Mouse (Mus musculus): ENCODE data around the gene Slc35f1. TPM values are rescaled to one million over a fixed set of nuclear protein-coding genes. Genes with fewer than 3 reads are reported as not detected.
A peak's percentile ranks its signal among the peaks of the same experiment; 100 is the strongest.

The Slc35f1 gene
- polyA plus RNA-seq, 1 experiment from 2014 or later = 3.2 TPM

DNA sequence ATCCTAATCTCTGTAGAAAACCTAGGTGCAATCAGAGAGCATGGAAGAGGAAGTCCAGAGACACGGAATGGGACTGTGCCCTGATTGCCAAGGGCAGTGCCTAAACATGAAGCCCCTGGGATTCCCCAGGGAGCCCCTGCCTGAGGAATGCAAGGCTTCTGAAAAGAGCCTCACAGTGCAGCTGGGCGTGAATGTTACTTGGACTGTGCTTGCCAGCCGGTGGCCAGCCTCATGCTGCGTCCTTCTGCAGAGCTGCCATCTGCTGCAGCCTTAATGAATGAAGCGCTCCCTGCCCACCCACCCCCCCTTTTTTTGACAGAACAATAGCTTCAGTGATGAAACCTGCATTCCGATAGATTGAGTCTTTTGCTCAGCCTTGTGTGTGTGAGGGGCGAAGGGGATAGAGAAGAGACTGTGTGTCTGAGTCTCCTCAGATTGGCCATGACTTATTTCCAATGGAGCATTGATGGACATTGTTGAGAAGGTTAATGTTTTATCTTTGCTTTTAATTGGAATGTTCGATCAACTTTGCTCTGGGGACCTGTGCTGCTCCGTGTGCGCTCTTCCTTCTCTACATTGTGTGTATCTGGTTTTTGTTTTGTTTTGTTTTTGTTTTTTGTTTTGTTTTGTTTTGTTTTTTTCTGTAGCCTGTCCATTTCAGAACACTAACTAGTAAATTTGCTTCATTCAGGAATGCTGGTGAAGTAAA lies 52.5 kb downstream of the Slc35f1 start:
- peak; percentile 95 for ATAC-seq (replicated peaks; ENCODE audit: low FRiP score)
- H3K4me1 ChIP-seq = peaks cover 5% of the 10 kb centered on the region; the same call in 1 of the 2 replicates
- 18% methylated on average over 10 of the region's 10 CpGs for WGBS
- H3K9ac ChIP-seq = no peak overlapping the region
- H3K27me3 ChIP-seq = no peaks in the 10 kb centered on the region
- peak overlapping the region; percentile 23; the same call in 1 of the 2 replicates for H3K4me2 ChIP-seq
- H3K9me3 ChIP-seq (replicated peaks) = no peaks in the 10 kb centered on the region
- no peaks in the 10 kb centered on the region for H3K36me3 ChIP-seq
- peak overlapping the region; percentile 37; the same call in 1 of the 2 replicates for H3K27ac ChIP-seq
- H3K4me3 ChIP-seq (replicated peaks) = no peak overlapping the region

DNA sequence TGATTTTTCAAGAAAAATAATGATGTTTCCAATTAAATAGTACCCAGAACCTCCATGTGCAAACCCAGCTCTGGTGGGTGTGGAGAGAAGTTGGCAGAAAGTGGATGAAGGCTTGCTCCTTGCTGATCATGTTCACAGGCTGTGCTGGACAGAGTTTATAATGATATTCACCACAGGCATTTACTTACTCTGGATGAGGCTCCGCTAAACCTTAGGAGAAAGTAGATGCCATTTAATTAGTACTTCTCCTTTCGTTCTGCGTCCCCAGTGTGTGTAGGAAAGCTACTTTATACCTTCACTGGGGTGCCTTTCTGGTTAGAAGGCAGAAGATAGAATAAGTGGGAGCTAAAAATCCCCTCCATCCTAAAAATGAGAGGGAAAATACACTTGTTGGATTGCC lies 53.5 kb downstream of the Slc35f1 start:
- ATAC-seq (replicated peaks; ENCODE audit: low FRiP score) = no peak
- peaks cover 5% of the 10 kb centered on the region; the same call in 1 of the 2 replicates for H3K4me1 ChIP-seq
- H3K4me2 ChIP-seq = no peak overlapping the region
- no peak overlapping the region for H3K4me3 ChIP-seq (replicated peaks)
- WGBS = 92% methylated on average over 3 of the region's 3 CpGs
- H3K36me3 ChIP-seq = no peaks in the 10 kb centered on the region
- no peak overlapping the region for H3K9ac ChIP-seq
- H3K27ac ChIP-seq = no peak overlapping the region
- no peaks in the 10 kb centered on the region for H3K27me3 ChIP-seq
- H3K9me3 ChIP-seq (replicated peaks) = no peaks in the 10 kb centered on the region

- Histone ChIP-seq H3K4me3 (replicated peaks) (no peak overlapping the region), H3K4me2 (no peak overlapping the region), H3K9ac (no peak overlapping the region), H3K27me3 (no peaks in the 10 kb centered on the region), H3K36me3 (no peaks in the 10 kb centered on the region), H3K9me3 (replicated peaks) (no peaks in the 10 kb centered on the region), H3K27ac (no peak overlapping the region), H3K4me1 (no peaks in the 10 kb centered on the region)
- WGBS = 84% methylated on average over 4 of the region's 4 CpGs
- ATAC-seq (replicated peaks; ENCODE audit: low FRiP score) = no peak
These were observed 57.8 kb downstream of the Slc35f1 start for GRCm38 (mm10) chr10:52748028-52748597.

DNA sequence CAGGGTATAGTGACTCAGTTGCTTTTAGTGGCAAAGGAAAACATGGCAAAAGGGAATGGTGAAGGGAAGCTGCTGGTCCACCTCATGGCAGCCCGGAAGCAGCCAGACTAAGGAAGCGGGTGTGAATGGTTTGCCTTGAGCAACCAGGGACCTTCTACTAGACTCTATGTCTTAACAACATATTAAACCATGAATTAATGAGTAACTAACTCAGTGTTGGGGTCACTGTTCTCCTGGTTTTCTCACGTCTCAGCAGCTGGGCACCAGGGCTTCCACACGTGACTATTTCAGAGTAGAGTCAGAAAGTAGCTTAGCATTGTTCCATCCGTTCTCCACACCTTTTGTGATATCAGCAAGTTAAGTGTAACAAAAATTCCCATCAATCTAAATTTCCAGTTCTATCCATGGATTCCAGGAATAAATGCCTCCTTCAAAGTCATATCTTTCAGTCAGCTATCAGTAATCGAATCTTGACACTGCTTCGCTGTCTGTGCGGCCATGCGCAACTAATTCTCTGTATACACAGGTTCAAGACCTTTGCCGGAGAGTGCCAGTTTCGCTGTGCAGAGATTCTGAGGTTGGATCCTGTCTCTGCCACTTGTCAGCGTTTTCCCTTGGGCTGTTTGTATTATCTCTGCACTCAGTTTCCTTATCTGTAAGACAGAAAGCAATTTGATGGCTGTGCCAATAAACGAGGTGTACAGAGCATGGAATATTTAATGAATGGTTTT lies 65.8 kb downstream of the Slc35f1 start:
- peak; percentile 96 for ATAC-seq (replicated peaks; ENCODE audit: low FRiP score)
- 66% methylated on average over 13 of the region's 13 CpGs for WGBS

DNA sequence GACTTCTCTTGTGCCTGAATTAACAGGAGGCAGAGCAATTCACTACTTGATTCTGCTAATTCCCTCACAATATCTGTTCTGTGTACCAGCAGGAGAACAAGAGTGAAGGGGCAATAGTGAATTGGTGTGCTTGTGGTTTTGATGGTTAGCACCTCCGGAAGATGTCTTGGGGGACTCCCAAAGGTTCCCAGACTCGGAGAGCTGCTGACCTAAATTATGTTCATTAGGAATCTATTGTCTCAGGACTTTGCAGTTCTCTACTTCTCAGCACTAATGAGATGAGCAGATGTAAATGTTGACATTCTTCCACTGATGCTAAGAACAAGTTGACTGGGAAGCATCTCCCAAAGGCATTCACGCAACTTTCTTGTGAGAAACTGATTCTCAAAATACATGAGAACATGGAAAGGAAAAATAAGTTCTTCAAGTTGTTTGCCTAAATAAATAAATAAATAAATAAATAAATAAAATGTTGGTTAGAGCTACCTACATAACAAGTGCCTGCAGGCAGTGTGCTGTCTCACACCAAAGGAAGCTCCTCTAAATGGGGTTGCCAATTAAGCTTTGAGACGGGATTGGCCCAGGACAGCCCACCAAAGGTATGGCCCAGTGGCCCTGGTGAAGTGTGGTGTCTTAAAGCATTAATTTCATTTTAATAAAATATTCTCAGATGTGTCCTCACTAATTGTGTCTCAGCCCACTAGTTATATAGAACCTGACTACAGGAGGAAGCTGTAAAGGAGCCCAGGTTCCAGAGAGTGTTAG lies 67.3 kb downstream of the Slc35f1 start:
- Histone ChIP-seq H3K4me2 (no peak overlapping the region), H3K9me3 (replicated peaks) (no peaks in the 10 kb centered on the region), H3K4me1 (no peaks in the 10 kb centered on the region), H3K27me3 (no peaks in the 10 kb centered on the region), H3K4me3 (replicated peaks) (no peak overlapping the region), H3K36me3 (no peaks in the 10 kb centered on the region), H3K9ac (no peak overlapping the region), H3K27ac (no peak overlapping the region)
- 87% methylated on average over 4 of the region's 4 CpGs for WGBS
- ATAC-seq (replicated peaks; ENCODE audit: low FRiP score) = no peak

More for the DNA sequence above, 65.8 kb downstream of the Slc35f1 start:
- H3K4me2 ChIP-seq = 0 out of 2 replicates have a peak overlapping the region, but pooled peaks have one; percentile 20
- no peaks in the 10 kb centered on the region for H3K4me1 ChIP-seq
- no peak overlapping the region for H3K4me3 ChIP-seq (replicated peaks)
- H3K36me3 ChIP-seq = no peaks in the 10 kb centered on the region
- H3K27ac ChIP-seq = peak overlapping the region; percentile 28
- H3K9ac ChIP-seq = no peak overlapping the region
- no peaks in the 10 kb centered on the region for H3K27me3 ChIP-seq
- no peaks in the 10 kb centered on the region for H3K9me3 ChIP-seq (replicated peaks)

DNA sequence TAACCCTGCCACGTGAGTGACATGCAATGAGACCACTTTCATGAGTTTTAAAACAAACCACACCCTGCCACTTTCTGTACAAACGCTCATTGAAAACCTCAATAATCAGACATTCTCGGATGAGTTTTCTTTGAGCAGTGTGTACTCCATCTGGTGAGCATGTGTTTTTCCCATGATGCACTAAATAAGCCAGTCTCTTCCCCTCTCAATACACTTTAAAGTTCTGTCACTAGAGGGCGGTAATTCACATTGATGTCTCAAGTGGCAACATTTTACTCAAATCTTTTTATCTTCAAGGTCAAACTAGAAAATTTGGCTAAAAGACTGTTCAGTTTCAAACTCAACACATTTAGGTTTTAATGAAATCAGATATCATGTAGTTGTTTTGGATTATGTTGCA lies 68.3 kb downstream of the Slc35f1 start:
- H3K4me2 ChIP-seq = no peak overlapping the region
- H3K4me3 ChIP-seq (replicated peaks) = no peak overlapping the region
- no peak for ATAC-seq (replicated peaks; ENCODE audit: low FRiP score)
- WGBS = 40% methylated on average over 4 of the region's 4 CpGs
- H3K4me1 ChIP-seq = no peaks in the 10 kb centered on the region
- no peak overlapping the region for H3K9ac ChIP-seq
- H3K9me3 ChIP-seq (replicated peaks) = no peaks in the 10 kb centered on the region
- no peaks in the 10 kb centered on the region for H3K27me3 ChIP-seq
- no peaks in the 10 kb centered on the region for H3K36me3 ChIP-seq
- no peak overlapping the region for H3K27ac ChIP-seq

GRCm38 (mm10) chr10:52760527-52760926 lies 70.2 kb downstream of the Slc35f1 start:
- 88% methylated on average over 1 of the region's 1 CpGs for WGBS
- H3K36me3 ChIP-seq = no peaks in the 10 kb centered on the region
- no peaks in the 10 kb centered on the region for H3K4me1 ChIP-seq
- H3K9ac ChIP-seq = no peak overlapping the region
- H3K27me3 ChIP-seq = no peaks in the 10 kb centered on the region
- H3K4me2 ChIP-seq = no peak overlapping the region
- no peak overlapping the region for H3K4me3 ChIP-seq (replicated peaks)
- ATAC-seq (replicated peaks; ENCODE audit: low FRiP score) = no peak
- no peak overlapping the region for H3K27ac ChIP-seq
- H3K9me3 ChIP-seq (replicated peaks) = no peaks in the 10 kb centered on the region

GRCm38 (mm10) chr10:52779926-52780485 lies 89.7 kb downstream of the Slc35f1 start:
- Histone ChIP-seq H3K4me1 (no peaks in the 10 kb centered on the region), H3K4me3 (replicated peaks) (no peak overlapping the region), H3K4me2 (no peak overlapping the region), H3K36me3 (no peaks in the 10 kb centered on the region), H3K27me3 (no peaks in the 10 kb centered on the region), H3K9ac (no peak overlapping the region), H3K27ac (no peak overlapping the region), H3K9me3 (replicated peaks) (no peaks in the 10 kb centered on the region)
- no peak for ATAC-seq (replicated peaks; ENCODE audit: low FRiP score)
- 63% methylated on average over 4 of the region's 4 CpGs for WGBS

- no peaks in the 10 kb centered on the region for H3K27me3 ChIP-seq
- no peak overlapping the region for H3K4me2 ChIP-seq
- no peak for ATAC-seq (replicated peaks; ENCODE audit: low FRiP score)
- H3K4me3 ChIP-seq (replicated peaks) = no peak overlapping the region
- H3K36me3 ChIP-seq = no peaks in the 10 kb centered on the region
- no peak overlapping the region for H3K9ac ChIP-seq
- no peaks in the 10 kb centered on the region for H3K9me3 ChIP-seq (replicated peaks)
- 79% methylated on average over 2 of the region's 2 CpGs for WGBS
- no peak overlapping the region for H3K27ac ChIP-seq
- H3K4me1 ChIP-seq = no peaks in the 10 kb centered on the region
These were observed 96.7 kb downstream of the Slc35f1 start for GRCm38 (mm10) chr10:52787075-52787474.

GRCm38 (mm10) chr10:52791560-52791959 lies 101.2 kb downstream of the Slc35f1 start:
- Histone ChIP-seq H3K36me3 (no peaks in the 10 kb centered on the region), H3K4me1 (no peaks in the 10 kb centered on the region), H3K27me3 (no peaks in the 10 kb centered on the region), H3K4me3 (replicated peaks) (no peak overlapping the region), H3K9ac (no peak overlapping the region), H3K27ac (no peak overlapping the region), H3K4me2 (no peak overlapping the region), H3K9me3 (replicated peaks) (no peaks in the 10 kb centered on the region)
- WGBS = 86% methylated on average over 6 of the region's 6 CpGs
- ATAC-seq (replicated peaks; ENCODE audit: low FRiP score) = no peak

GRCm38 (mm10) chr10:52797454-52797853 lies 107.1 kb downstream of the Slc35f1 start:
- no peak overlapping the region for H3K27ac ChIP-seq
- no peak overlapping the region for H3K4me2 ChIP-seq

More at GRCm38 (mm10) chr10:52797454-52797853, 107.1 kb downstream of the Slc35f1 start:
- no peak overlapping the region for H3K4me3 ChIP-seq (replicated peaks)
- no peaks in the 10 kb centered on the region for H3K4me1 ChIP-seq
- 78% methylated on average over 4 of the region's 4 CpGs for WGBS
- no peaks in the 10 kb centered on the region for H3K27me3 ChIP-seq
- no peak for ATAC-seq (replicated peaks; ENCODE audit: low FRiP score)
- no peak overlapping the region for H3K9ac ChIP-seq
- H3K36me3 ChIP-seq = no peaks in the 10 kb centered on the region
- H3K9me3 ChIP-seq (replicated peaks) = no peaks in the 10 kb centered on the region
